Mouse (Mus musculus): ENCODE measurements at regions not wholly inside any gene's neighbourhood (a gene's known extent, or its start where the extent isn't known, plus 50 kb on each side); places are given as distances from the start of the nearest gene placed in this dataset.

DNA sequence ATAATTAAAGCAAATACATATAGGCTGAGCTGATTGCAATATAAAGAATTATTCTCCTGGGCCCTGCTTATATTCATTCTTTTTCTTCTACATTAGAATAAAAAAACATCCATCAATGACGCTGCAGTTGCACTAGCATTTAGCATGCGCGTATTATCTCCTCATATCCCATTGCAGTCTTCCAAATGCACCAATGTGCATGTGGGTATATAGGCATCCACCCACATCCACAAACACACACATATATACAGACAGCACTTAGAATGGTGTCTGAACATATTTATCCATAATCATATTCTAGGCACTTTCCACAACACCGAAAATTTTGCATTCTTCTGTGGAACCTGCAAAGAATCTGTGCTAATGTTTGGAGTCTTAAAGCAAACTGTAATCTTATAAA lies 504.4 kb upstream of the Smim15 start:
- no peak for DNase-seq (ENCODE audit: low spot score)

DNA sequence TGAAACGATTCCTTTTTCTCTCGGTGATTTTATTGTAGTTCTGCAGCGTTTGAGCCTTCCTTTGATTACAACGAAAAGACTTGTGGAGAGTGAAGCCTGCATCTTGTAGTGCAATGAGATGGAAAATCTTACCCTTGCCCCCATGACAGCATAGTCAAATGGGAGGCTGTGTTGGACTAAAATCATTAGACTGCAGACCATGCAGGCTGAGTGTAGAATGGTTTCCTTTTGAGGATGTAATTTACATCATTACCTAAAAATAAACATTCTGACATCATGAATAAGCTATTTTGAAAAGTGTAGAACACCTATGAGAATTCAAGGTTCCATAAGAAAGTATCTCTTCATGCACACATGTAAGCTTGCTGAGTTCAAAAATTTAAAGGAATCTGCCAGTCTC lies 504.9 kb upstream of the Smim15 start:
- DNase-seq (ENCODE audit: low spot score): no peak

- DNase-seq (ENCODE audit: low spot score): no peak
These were observed 509.0 kb upstream of the Smim15 start for GRCm38 (mm10) chr13:107535213-107535612.

DNA sequence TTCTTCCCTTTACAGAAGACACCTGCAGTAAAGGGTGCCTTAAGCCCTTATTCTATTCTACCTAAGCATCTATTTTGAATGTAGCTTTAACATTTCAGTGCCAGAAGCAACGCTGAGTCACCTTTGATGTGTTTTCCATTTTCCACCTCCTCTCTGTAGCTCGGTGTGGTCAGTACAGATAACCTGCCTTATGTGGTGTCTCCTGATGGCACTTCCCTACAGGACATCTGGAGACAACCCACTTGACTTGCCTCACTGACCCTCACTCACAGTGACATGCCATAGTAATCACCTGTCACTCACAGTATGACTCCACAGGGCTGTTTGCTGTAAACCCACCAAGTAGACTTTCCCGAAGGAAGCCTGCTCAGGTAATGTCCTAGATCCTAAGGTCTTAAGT lies 510.9 kb upstream of the Smim15 start:
- no peak for DNase-seq (ENCODE audit: low spot score)

DNA sequence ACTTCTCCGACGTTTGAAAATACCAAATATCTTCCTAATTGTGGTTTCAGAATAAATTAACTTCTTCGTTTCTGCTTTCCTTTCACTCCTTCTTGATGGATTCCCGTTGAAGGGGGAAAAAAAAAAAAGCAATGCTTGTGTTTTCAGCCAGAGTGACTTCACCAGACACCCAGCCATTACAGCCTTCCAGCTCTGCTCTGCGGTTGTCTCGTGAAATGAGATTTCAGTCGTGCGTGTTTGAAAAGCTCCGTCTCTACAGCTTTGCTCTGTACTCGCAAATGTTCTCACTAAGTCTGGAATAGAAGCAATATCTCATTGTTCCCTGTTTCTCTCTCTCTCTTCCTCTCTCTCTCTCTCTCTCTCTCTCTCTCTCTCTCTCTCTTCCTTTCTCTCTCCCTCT lies 509.6 kb upstream of the Kif2a start:
- DNase-seq (ENCODE audit: low spot score): no peak

GRCm38 (mm10) chr13:107531026-107531425 lies 509.1 kb upstream of the Kif2a start:
- no peak for DNase-seq (ENCODE audit: low spot score)

DNA sequence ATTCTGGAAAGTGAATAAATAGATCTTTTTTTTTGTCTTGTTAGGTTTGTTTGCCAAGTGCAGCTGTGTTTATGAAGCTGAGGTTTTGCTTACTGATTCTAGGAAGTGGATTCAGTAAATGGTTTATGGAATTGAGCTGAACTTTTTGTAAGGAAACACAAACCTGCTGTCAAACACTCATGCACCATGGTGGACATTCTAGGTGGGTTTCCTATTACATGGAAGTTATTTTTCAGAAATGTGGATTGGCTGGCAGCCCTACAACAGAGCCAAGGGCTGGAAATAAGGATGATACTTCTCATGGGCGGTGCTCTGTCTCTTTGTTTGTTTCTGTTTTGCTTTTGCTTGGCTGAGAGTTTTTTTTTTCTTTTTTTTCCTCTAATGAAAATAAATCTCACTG lies 508.5 kb upstream of the Kif2a start:
- no peak for DNase-seq (ENCODE audit: low spot score)

GRCm38 (mm10) chr13:107528724-107529456 lies 507.0 kb upstream of the Kif2a start:
- DNase-seq (ENCODE audit: low spot score): no peak

GRCm38 (mm10) chr13:107522942-107523341 lies 501.0 kb upstream of the Kif2a start:
- DNase-seq (ENCODE audit: low spot score): no peak

- DNase-seq (ENCODE audit: low spot score): no peak
These were observed 492.3 kb upstream of the Kif2a start for GRCm38 (mm10) chr13:107514236-107514635.

GRCm38 (mm10) chr13:107513274-107514146 lies 491.6 kb upstream of the Kif2a start:
- no peak for DNase-seq (ENCODE audit: low spot score)

GRCm38 (mm10) chr13:107507336-107507735 lies 485.4 kb upstream of the Kif2a start:
- DNase-seq (ENCODE audit: low spot score): no peak

GRCm38 (mm10) chr13:107506832-107507231 lies 484.9 kb upstream of the Kif2a start:
- no peak for DNase-seq (ENCODE audit: low spot score)

DNA sequence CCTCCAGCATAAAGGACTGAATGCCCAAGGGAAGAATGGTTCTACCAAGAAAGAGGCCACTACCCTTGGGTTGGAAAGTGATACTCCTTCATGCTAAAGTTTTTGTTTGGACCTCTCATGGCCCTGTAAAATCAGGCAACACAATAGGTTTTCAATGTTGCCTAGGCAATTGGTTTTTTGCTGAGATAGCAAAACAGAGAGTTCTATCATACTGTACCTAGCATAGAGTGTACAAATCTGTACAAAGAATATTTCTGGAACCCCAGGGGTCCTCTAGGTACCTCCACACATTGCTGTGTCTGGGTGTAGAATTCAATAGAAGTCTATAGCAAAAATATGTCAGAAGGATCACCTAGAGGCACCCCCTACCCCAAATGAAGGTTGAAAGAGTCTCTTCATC lies 483.4 kb upstream of the Kif2a start:
- no peak for DNase-seq (ENCODE audit: low spot score)

DNA sequence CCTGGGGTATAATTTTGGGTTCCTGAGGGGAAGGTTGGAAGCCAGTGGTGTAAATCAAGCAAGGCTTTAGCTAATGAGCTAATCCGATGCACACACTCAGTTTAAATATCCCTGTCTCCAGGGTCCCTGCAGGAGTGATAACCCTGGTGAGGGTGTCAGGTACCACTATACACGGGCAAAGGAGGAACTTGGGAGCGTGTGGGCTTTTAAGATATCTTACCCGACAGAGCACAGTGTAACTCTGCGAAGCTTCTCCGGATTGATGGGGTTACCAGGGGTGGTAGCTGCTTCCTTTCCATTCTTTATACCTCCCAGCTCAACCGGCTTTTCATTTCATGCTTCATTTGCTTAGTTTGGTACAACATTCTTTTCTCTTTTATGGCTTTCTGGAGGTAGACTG lies 480.3 kb upstream of the Kif2a start:
- DNase-seq (ENCODE audit: low spot score): no peak

- no peak for DNase-seq (ENCODE audit: low spot score)
These were observed 479.0 kb upstream of the Kif2a start for GRCm38 (mm10) chr13:107500776-107501489.

DNA sequence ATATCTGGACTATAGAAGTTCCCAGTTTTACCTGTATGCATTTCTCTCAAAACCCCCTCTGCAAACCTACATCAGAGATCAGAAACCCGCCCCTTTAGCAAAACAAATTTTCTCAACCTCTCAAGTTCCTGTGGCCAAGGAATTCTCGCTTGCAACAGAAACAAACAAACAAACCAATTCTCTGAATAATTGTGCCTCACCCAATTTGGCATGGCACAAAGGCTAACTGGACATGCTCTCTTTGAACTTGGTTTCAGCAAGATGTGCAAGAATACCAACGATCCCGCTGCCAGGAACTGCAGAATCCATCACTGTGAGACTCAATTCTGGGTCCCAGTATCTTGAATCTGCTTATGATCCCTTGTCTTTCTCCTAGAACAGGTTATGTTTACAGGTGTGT lies 477.4 kb upstream of the Kif2a start:
- no peak for DNase-seq (ENCODE audit: low spot score)

DNA sequence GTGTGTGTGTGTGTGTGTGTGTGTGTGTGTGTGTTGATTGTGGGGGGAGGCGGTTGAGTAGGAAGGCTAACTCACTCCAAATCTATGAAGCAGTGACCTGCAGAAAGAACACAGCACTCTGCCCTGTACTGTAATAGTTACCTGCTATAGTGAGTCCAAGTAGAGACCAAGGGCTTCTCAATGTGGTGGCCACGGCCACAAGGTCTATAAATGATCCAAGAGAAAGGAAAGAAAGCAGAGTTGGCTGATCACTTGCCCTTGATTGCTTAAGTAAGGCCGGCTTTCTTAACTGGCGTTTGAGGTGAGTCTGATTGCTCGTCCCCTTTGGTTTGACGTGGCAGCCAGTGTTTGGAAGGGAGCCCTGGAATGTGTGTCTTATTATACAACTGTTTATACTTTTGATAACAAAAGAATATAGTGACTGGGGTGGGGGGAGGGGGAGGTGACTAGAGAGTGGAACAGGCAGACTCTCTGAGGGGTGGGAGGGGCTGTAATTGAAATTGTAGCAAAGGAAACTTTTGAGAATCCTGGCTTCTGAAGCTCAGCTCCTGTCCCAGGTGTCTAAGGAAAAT lies 473.3 kb upstream of the Kif2a start:
- DNase-seq (ENCODE audit: low spot score): no peak

- DNase-seq (ENCODE audit: low spot score): peak; percentile 65
These were observed 471.8 kb upstream of the Kif2a start for GRCm38 (mm10) chr13:107493765-107494164.

DNA sequence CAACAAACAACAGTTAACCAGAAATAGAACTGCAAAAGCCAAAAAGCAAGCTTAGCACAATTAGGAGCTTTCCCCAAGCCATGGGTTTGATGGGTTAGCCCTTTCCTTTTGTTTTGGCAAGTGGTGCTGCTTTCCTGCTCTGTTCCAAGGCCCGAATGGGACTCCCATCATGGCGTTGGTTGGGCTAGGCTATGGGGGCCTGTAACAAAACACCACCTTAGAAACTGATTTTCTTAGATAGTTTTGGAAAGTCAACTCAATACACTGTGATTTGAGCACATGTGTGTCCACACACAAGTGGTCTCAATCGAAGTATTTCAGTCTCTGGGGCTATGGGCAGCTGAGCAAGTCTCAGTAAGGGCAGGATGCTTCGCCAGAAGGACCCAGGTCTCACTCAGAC lies 470.5 kb upstream of the Kif2a start:
- DNase-seq (ENCODE audit: low spot score): no peak

DNA sequence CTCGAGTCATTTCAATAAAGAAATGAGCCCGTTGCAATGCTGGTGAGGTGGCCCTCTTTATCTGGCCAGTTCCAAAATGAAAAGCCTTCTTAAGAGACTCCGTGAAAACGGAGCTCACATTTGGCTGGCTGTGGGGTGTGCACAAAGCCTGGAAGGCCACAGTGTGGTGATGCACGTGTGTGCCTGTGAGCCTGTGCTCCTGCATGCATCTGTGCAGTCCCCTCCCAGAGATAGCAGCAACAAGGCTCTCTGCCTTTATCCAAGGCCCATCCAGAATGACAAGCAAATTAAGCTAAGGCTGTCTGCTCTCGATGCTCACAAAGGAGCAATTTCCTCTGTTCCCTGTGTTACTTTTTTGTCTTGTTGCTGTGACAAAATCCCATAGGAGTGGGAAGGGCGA lies 469.5 kb upstream of the Kif2a start:
- DNase-seq (ENCODE audit: low spot score): no peak

DNA sequence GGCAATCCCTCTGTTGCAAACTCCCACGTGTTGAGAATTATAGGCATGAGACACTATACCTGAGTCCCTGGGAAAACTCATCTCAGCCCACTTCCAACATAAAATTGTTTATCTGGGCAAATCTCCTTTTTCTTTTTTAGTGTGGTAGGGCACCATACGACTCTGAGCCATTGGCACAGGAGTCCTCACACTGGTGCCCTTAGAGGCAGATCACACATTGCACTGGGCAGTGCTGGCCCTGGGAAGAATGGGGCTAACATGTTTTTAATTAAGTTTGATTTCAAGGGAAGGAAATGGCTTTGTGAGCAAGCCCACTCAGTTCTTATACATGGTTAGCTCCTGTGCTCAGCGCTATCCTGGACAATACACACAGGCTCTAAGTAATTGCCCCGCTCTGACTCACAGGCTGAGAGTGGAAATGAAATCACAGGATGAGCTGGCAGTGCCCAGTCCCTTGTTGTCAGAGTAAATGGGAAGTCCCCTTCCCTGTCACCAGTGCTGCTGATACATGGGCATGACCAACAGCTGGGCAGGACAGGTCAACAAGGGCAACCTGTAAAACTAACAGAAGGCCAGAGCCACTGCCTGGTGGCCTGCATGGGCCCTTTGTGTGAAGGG lies 463.6 kb upstream of the Kif2a start:
- no peak for DNase-seq (ENCODE audit: low spot score)

Measured in layer of hippocampus, adult 9-10 months (tissue).